Mouse (Mus musculus) left cerebral cortex, postnatal 25 days (tissue): ENCODE measurements around the gene Uba6. TPM values are rescaled to one million over a fixed set of nuclear protein-coding genes. Genes with fewer than 3 reads are reported as not detected.

Experiments
- DNase-seq, 2 experiments: peaks; one replicate each; pipeline ENCODE4 v3.0.0; 2022; ENCODE audit warnings: low spot score in 2 of 2, mixed read lengths in 1 of 2
- intact Hi-C: fragments of 180-260 bp; cut with DNase I; formaldehyde crosslinking; loops from one replicate; pipeline ENCODE4 v1.15.1; 2025
- total RNA-seq, 2 experiments: library from RNA; stranded (reverse); gene quantifications; 2 replicates each; pipeline ENCODE4 v1.2.3; 2021

Gene Uba6
- 10 to 100 TPM; 23.5 to 24.7 TPM for total RNA-seq

DNA sequence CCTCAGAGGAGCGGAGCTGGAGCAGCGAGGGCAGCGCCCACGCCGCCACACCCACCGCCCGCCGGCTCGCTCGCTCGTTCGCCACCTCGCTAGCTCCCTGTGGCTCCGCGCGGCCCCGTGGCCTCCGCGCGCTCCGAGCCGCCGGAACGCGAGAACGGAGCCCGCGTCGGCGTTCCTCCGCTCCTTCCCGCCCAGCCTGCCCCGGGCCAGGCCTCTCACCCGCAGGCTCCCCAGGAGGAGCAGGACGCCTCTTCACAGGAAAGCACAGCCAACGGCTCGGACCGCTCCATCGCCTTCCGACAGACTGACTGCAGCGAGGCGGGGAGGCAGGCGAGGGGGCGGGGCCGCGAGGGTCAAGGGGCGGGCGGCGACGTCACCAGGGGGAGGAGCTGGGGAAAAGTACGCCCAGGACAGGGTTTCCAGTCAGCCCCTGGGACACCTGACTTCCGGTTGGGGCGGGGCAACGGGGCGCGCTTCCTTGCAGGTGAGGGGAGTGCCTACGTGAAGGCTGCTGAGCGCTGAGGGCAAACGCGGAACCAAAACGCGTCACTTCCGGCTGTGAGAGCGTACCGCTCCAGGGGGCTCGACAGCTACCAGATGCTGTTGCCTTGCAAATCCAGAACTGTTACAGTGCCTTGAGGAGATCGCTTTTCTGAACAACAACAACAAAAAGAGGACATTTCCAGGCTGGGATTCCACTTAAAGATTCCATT is at the start of gene Uba6:
TSS of gene Uba6 (minus strand) at position 355 of the 713 bp plus-strand sequence.
- intact Hi-C loops: loop anchor here (1.0 to 2.0 kb wide), 2 partner anchors 107 to 632 kb away; partner anchors contain the start of genes Cenpc1 and Ythdc1
- DNase-seq: peak; percentile 97 to 100

DNA sequence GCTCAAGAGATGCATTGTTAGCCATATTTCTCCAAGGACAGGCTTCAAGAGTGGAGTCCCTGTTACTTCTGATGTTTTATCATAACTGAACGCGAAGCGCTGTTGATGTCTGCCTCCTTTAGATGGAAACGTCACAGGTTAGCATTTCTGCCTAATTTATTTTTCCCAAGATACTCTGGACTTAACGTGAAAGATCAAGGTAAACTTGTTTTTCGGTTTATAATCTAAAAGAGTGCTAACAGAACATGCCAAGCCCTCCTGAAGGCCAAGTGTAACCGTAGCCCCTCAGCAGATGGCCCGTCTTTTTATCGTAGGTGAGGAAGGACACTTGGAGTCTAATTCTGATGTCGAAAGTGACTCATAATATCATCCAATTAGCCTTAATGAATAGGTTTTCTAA is 25.2 kb upstream of the Uba6 start, which contains the start of gene Gnrhr:
TSS of gene Gnrhr (minus strand) at position 101 of the 400 bp plus-strand sequence.
- intact Hi-C loops: loop anchor here (10.0 kb wide), 2 partner anchors 477 to 947 kb away; partner anchors contain the start of genes Tmprss11b and Ugt2b5
- no peak for DNase-seq

DNA sequence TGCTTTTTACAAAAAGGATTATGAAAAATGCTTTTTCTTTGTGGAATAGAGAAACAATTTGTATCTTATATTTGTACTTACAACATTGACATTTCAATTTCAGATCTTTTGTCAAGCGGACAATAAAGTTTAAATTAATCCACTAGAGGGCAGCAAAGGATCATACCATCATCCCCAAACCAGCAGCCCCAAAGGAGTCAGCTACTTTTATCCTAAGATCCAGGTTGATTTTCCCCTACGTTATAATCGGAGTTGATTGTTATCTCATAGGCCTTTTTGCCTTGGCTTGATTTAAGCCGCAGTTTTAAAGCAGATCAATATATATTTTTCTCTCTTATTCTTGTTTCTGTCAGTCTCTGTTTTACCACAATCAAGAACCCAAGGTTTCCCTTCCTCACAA is 18.8 kb upstream of the Uba6 start:
- peak; percentile 18 to 57 for DNase-seq
- intact Hi-C loops: loop anchor here (1.0 to 10.0 kb wide), 4 partner anchors 219 to 953 kb away; partner anchors contain the start of genes Tmprss11b and Ugt2b5

DNA sequence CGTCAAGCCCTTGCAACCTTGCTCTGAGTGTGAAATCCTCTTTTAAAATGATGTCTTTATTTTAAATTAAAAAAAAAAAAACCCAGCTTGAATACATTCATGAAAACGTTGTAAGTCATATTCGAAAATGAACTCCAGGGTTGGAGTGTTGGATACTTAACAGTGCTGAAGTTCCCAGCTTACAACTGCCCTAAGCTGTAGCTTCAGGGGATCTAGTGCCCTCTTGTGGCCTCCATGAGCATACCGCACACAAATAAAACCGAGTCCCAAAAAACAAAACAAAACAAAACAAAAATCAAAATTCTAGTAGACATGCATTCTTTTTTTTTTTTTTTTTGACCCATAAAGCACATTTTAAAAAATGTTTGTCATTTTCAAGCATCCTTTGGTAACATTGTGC is 18.2 kb upstream of the Uba6 start:
- DNase-seq: peak in 1 of 2 experiments; percentile 22
- intact Hi-C loops: loop anchor here (1.0 to 10.0 kb wide), 4 partner anchors 220 to 954 kb away; partner anchors contain the start of genes Tmprss11b and Ugt2b5

DNA sequence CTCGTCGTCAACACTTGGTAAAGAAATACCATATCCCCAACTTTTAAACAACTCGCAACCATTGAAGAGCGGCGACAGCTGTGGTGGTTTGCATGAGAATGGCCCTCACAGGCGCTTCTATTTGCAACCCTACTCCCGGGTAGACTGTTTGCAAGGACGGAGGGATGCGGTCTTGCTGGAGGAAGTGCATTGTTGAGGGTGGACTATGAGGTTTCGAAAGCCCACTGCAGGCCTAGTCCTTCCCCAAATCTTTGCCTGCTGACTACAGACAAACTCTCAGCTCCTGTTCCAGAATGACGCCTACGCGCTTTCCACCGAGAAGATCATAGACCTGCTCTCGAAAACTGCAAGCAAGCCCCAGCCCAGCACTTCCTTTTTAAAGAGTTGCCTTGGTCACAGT is 17.7 kb upstream of the Uba6 start:
- DNase-seq: no peak
- intact Hi-C loops: loop anchor here (5.0 to 10.0 kb wide), 3 partner anchors 457 to 955 kb away; partner anchors contain the start of genes Tmprss11b and Ugt2b5

DNA sequence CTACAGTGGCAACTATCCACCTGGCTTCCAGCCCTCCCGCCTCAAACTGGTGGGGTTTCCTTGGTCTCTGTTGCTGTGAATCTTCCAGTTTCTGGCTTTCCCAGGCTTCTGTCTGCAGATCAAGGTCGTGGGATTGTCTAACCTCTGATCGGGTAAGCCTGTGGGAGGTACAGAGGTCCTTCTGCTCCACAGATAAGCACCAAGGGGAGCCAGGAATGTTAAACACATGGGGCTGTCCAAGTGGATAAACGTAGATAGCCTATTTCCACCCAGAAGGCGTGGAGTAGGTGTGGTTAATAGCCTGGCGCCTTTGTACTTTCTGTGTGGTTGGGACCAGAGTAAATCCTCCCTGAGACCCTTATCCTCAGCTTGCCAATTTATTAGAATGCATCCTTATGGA is 14.8 kb upstream of the Uba6 start:
- no peak for DNase-seq
- intact Hi-C loops: no loop called here

DNA sequence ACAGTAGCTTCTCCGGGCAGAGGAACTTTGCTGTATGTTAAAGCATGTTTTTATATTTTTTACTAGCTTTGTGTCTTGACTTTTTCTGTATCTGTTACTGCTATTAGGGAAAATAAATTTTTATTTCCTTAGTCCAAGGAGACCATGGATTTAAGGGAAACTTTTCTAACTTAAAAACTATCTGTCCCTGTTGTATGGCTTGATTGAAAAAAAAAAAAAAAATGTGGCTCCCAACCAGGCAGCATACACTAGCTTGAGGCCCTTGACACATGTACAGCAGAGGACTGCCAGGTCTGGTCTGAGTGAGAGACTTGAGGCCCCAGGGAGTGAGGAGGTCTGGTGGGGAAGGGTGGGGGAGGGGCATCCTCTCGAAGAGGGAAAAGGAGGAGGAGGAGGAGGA is 1.2 kb upstream of the Uba6 start:
- no peak for DNase-seq
- intact Hi-C loops: loop anchor here (2.0 kb wide), 1 partner anchor 631 kb away; the partner anchor contains the start of gene Ythdc1

DNA sequence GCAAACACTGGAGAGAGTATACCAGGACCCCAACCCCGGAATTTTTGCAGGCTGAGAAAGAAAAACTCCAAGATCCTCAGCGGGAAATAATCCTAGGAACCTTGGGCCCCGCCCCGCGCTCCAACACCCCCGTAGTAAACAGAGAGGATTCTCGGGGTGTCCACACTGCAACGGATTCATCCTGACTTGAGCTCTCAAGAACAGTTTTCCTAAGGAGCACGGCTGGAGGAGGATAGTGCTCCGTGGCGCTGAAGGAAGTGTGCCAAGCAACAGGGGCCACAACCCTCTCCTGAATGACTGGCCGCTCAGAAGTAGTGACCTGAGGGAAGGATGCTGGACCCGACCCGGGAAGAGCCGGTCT is 535 bp downstream of the Uba6 start:
- peak in 1 of 2 experiments; percentile 31 for DNase-seq
- intact Hi-C loops: loop anchor here (1.0 to 2.0 kb wide), 2 partner anchors 107 to 633 kb away; partner anchors contain the start of genes Cenpc1 and Ythdc1

DNA sequence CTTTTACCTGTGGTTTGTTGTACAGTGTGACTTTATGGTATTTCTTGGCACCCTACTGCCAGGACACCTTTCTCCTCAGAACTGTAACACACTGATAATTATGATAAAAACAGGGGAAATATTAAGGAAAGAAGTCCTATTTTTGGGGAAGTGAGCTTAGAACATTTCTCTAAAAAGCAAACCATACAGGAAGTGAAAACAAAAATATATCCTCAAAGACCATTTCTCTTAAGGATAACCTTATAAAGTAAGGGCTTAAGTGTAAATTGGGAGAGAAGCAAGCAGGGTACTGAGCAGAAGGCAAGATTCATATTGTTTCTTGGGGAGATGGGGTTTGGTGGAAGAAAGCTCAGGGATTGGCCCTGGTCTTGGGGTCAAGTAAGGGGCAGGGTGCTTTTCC is 42.8 kb downstream of the Uba6 start:
- intact Hi-C loops: no loop called here
- DNase-seq: no peak

DNA sequence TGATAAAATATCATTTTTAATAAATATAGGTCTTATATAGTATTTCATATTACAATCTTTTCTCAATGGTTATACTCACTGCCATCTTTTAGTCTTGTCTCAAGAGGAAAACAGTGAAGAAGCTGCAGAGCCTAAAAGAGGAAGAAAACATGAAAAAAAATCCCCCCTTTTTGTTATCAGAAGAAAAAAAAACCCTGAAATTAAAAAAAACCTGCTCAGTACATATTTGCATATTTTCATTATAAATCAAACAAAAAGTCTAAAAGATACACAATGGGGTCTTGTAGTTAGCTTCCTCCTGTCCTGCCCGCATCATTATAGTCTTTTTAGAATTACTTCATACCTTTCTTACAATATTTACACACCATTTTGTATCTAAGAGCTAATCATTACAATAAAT is 43.9 kb downstream of the Uba6 start:
- intact Hi-C loops: no loop called here
- no peak for DNase-seq

DNA sequence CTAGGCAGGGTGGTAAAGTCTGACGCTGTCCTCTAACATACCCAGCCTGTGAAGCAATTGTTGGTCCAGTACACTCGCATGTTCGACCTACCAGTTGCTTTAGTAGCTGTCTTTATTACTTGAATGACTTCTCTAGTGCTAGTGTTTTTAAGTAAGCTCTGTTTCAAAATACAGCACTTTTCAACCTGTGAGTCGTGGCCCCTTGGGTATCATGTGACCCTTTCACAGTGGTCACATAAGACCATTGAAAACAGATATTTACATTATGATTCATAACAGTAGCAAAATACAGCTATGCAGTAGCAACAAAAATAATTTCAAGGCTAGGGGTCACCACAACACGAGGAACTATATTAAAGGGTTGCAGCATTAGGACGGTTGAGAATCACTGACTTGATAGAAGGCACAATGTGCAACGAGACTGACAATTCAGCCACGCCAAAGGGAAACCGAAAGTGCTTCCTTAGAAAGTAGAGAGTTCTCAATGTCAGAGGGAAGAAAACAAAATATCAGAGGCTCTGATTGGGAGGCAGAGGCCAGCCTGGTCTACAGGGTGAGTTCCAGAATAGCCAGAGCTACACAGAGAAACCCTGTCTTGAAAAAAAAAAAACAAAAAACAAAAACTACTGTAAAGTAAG is 54.0 kb downstream of the Uba6 start:
- intact Hi-C loops: no loop called here
- DNase-seq: no peak

DNA sequence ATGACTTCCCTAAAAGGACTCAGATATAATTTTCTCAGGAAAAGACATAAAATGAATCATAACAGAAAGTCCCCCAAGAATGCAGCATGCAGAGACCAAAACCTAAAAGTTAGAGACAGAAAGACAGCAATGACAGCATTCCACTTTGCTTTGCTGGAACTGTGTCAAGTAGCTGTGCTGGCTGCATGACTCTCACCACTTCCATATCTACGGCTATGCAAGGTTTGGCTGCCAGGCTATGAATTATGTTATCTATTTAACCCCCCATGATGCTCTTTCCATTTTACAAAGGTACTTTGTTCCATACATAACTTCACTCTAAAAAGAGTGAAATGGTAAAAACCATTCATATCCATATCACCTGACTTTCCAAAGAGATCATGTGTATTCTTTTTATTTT is 58.6 kb downstream of the Uba6 start:
- intact Hi-C loops: no loop called here
- no peak for DNase-seq

DNA sequence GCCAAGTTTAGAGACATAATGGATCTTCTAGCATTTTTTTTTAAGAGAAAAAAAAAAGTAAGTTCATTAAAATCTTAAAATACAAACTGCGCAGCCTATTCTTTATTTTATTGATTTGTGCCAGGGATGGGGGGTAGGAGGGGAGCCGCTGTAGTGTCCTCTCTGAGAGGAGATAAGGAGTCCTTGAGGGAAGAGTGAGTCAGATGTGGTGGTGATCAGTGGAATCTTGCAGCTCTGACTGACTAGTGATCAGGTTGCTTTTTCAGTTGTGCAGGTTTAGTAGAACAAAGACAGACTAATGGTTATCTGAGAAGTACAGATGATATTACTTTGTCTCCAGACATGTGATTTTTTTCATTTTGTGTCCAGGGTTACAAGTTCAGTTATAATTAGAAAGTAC is 59.6 kb downstream of the Uba6 start:
- no peak for DNase-seq
- intact Hi-C loops: no loop called here

DNA sequence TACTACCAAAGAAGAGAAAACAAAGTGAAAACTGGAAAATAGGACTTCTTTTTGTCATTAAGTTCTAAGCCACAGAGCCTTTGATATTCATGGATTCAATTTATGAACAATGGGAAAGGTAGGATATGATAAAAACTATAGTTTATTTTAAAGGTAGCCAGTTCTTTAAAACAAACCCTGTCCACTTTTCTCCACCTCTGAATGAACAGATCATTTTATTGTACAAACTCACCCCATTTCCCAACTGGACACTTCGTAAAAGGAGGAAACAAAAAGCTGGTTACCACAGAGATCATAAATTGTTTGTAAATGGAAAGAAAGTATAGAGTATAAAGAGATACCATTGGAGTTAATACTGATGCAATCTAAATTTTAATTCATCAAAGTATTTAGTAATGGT is 61.5 kb downstream of the Uba6 start:
- intact Hi-C loops: no loop called here
- DNase-seq: no peak

DNA sequence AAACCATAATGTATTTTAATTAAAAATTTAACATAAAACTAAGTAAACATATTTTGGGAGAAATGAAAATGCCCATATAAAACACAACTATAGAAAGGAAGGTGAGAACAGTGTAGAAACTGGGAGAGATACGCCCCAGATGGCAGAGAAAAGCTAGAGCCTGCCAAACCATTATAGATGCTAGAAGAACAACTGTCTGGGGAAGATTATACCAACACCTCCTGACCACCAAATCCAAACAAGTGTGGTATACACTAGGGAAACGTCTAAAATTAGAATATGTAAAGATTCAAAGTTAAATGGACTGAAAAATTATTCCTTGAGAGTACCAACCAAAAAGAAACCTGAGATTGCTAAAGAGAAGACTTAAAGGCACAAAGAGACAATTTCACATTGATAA is 66.0 kb downstream of the Uba6 start:
- intact Hi-C loops: loop anchor here (5.0 kb wide), 1 partner anchor 39 kb away; the partner anchor contains the start of gene Cenpc1
- DNase-seq: peak in 1 of 2 experiments; percentile 30

DNA sequence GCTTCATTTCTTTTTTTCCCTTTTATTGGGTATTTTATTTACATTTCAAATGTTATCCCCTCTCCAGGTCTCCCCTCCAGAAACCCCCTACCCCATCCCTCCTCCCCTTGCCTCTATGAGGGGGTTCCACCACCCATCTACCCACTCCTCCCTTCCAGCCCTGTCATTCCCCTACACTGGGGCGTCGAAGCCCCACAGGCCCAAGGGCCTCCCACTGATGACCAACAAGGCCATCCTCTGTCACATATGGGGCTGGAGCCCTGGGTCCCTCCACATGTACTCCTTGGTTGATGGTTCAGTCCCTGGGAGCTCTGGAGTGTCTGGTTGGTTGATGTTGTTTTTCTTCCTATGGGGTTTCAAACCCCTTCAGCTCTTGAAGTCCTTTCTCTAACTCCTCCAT is 70.4 kb downstream of the Uba6 start:
- intact Hi-C loops: no loop called here
- DNase-seq: no peak

DNA sequence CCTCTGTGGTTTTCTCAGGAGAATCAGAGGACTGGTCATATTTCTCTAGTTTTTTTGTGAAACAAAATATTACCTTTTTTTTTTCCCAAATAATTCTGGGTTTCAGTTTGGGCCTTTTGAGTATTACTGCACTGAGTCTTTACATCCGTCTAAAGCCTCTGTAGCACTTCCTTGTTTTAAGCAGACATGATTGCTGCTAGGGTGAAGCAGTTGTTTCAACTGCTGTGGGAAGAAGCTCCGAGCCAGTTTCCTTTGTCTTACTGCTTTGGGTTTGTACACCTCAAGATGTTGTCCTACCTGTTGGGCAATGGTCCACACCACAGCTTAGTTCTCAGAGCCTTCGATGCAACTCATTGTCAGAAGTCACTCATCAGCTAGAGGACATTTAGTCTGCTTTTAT is 72.0 kb downstream of the Uba6 start:
- intact Hi-C loops: no loop called here
- no peak for DNase-seq

DNA sequence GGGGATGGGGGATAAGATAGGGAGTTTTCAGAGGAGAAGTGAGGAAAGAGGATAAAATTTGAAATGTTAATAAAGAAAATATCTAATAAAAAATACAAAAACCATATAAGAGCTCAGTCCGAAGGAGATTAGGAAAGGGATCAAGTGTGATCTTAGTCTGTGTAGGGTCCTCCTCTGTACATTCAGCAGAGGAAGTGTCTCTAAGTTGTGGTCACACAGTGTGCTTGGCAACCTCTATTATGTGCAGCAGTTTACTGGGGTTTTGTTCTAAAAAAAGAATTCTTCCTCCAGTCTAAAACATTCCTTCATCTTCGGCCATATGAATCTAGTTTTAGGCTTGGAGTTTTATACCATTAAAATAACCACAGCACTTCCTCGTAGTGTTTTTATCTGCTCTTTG is 73.6 kb downstream of the Uba6 start:
- intact Hi-C loops: no loop called here
- DNase-seq: no peak

DNA sequence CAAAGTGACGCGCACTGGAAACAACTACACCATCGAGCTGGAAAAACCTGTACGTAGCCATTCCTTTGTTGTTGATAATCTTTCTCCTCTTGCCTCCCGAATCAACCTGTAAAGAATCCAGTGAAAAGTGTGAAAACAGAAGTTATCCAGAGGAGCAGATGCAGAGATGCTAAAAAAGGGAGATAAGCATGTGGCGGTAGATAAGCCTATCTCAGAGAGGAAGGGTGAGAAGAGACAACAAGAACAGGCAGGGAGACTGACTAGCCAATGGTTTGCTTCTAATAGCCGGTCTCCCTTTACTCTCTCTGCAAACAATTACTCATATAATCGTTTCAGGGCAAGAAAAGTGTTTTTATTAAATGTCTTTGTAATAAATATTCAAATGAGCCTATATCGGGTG is 77.8 kb downstream of the Uba6 start:
- DNase-seq: no peak
- intact Hi-C loops: no loop called here

DNA sequence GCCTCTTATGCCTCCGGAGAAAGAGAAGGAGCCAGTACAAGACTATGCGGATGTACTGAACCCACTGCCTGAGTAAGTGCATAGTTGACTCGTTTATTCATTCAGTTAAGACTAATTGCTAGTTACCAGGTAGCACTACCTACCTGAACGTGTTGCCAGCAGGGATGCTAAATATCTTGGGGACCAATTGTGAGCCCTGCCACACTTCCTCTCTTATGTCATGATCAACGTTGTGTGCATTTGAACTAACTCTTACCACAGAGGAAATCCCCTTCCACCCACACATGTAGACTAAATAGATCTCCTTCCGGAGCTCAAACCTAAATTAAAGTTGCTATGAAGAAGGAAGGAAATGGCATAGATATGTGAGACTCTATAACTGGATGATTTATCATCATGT is 85.9 kb downstream of the Uba6 start:
- DNase-seq: no peak
- intact Hi-C loops: no loop called here

DNA sequence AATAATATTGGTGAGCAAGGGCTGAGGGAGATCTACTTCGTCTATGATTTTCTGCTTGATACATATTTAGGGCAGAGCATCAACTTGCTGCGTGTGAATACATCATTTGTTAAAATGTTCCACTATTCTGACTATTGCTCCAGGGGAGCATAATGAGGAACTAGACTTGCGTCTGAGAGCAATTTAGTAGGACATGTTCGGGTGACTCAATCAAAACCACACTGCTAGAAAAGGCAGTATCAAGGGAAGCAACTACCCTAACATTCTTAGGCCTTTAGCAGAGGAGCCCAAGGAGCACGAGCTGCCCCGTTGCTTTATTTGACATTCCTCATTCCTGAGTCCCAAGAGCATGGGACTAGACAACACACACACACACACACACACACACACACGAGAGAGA is 87.6 kb downstream of the Uba6 start:
- intact Hi-C loops: no loop called here
- no peak for DNase-seq
